Mouse (Mus musculus) retina, postnatal 1 day (tissue): ENCODE measurements around the gene Acad10.
A peak's percentile ranks its signal among the peaks of the same experiment; 100 is the strongest.

Experiments used
- DNase-seq: peaks from one replicate; pipeline ENCODE4 v3.0.0-alpha.2; 2012

The Acad10 gene

DNA sequence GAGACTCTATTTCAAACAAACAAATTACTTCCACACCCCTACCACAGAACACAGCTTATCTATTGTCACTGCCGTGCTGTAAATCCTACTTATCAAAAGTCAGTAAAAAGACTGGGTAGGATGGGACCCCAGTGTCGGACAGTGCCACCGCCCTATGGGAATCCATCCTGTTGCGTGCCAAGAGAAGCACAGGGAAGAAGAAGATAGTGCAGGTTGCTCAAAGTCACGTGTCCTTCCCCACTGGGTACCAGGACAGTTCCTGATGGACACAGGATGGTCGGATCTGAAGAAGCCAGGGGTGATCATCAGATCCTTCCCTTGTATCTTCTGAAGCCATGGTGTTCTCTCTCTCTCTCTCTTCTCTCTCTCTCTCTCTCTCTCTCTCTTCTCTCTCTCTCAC, 64.6 kb downstream of the Acad10 start:
- no peak for DNase-seq

DNA sequence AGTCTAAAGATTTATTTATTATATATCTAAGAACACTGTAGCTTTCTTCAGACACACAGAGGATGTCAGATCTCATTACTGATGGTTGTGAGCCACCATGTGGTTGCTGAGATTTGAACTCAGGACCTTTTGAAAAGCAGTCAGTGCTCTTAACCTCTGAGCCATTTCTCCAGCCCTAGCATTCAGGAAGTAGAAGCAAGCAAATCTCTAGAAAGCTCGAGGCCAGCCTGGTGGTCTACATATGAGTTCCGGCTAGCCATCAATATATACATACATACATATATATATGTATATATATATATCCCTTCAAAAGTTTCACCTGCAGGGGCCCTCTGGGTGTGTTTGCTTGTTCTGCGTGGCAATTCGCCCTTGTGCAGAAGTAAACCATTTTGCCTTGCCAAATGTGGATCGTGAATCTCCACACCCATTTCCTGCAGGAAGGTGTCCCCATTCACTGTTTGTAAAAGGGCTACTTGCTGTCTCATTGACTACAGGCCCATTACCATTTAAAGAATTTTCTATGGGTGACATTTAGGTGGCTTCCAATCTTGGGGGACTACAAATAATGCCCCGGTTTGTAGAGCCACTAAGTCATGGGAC, 65.5 kb downstream of the Acad10 start:
- DNase-seq: no peak

DNA sequence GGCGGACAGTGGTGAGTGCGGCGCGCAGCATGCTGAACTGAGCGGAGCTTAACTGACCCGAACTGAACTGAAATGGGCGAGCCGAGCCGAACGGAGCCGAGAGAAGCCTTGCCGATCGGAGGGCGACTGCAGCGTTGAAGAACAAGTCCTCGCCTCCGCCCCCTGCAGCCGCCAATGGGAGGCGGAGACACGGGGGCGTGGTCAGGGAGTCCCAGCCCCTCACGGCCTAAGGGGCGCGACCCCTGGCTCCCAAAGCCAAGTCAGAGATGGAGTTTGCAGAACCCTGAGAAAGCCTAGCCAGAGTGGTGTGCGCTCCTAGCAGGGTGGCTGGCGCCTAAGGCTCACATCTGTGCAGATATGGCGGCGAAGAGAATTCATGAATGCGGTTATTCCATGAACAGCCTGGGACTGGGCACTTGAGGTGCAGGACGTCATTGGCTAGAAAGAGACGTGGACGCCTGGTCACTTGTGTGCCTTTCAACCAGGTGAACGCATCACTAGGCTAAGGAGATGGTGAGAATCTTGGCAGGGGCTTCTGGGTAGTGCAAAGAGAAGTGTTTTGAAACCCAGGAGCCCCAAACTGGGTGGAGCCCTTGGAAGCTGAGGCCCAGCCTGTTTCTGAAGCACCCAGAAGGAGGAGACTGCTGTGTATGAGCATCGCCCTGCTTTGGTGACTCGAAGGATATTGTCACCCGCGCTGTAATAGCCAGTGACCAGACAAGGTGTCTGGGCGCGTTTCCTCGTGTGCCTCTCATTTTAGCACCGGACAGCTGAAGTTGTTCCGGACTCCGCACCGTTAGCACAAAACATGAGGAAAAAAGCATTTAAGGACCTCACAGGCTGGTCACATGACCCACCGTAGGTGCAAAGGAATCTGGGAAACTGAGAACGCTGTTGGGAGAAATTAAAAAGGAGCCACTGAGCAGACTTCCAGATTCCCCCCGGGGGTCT, 66.6 kb downstream of the Acad10 start, which contains the start of gene Aldh2:
Aldh2 (minus strand) TSS at position 374 of the 951 bp plus-strand sequence.
- DNase-seq: peak; percentile 89

DNA sequence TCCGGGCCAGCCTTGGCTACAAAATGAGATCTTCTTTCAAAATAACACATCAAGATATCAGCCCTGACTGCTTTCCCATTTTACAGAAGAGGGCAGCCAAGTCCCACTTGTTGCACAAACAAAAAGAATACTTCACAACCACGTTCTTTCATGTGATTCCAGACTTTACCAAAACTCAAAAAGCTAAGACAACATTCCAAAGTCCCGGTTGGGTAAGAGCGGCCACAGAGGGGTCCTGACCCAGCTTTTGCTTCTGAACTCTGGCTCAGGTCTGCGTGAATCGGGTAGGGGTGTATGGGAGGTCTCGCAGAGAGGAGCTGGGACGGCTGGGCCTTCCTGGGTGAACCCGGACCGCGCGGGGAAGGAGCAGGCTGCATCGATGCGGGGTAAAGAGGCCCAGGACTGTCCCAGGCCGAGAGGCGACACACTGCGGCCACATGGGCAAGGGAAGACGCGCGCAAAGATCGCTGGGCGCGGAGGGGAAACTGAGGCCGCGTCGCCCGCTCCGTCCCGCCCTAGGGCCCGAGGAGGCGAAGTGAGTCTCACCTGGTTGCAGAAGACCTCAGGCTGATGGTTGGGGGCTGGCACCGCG, 67.4 kb downstream of the Acad10 start:
- DNase-seq: peak; percentile 4

DNA sequence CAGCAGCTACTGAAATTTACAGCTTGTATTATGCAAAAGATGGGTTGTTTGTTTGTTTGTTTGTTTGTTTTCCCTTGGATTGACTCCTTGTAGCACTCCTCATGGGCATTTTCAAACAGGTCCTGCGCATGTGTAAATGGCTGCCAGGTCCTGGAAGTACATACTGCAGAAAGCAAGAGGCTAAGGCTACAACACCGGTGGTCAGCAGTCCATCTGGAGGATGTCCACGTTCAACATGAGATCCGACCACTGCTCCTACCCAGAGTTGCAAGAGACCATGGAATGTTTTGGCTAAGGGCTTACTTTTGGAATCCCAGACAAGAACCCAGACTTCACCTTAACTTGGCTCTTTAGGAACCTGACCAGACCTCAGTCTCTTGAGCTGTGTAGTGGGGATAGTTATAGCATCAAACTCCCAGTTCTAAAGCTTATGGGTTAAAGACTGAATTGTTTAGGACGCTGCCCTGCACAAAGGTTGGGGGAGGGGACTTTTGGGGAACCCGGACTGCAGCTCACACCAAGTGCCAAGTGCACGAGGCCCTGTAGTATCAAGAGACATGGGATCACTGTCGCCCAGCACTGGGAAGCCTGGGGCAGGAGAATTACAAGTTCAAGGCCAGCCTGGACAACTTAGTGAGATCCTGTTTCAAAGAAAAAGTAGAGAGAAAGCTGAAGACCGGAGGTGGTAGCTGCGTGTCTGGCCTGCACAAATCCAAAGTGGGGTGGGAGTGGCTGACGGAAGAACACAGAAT, 68.1 kb downstream of the Acad10 start:
- no peak for DNase-seq

DNA sequence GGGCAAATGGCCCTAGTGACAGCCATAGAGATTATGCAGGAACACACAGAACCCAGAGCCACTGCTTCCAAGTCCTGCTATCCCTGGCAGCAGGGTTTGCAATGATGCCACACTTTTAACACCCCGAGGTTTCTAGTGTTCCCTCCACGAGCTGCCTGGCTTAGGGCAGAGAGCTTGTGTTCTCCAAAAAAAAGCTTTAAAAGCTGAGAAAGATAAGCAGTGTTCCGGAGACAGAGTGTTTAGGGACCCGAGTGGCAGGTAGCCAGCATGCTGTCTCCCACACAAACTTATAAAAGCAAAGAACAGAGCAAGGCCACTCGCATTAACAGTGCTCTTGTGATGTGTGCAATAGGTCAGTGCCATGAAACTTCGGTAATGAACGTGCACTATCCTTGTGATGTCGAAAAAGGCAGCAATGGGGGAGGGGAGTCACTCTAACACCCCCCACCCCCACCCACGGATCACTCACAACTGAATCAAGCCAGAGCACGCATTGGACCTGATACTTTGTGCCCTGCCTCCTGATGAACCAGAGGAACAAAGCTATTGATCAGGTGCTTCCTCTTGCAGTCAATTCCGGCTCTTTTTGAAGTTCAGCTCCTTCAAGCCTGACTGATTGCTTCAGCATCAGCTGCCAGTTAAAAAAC, 68.8 kb downstream of the Acad10 start:
- DNase-seq: no peak

DNA sequence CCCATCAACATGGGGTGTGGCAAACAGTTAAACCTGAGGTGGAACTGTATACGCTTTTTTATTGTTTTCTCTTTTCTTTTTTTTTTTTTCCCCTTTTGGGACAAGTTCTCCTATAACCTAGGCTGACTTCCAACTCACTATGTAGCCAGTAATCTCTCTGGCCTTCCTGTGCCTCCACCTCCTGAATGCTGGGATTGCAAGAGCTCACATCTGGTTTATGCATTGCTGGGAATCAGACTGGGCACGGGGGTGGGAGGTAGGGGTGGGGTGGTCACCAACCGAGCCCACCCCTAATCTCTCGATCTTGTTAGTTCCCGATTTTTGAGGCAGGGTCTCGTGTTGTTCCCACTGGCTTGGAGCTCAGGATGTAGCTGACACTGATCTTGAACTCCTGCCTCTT, 70.4 kb downstream of the Acad10 start:
- DNase-seq: no peak

DNA sequence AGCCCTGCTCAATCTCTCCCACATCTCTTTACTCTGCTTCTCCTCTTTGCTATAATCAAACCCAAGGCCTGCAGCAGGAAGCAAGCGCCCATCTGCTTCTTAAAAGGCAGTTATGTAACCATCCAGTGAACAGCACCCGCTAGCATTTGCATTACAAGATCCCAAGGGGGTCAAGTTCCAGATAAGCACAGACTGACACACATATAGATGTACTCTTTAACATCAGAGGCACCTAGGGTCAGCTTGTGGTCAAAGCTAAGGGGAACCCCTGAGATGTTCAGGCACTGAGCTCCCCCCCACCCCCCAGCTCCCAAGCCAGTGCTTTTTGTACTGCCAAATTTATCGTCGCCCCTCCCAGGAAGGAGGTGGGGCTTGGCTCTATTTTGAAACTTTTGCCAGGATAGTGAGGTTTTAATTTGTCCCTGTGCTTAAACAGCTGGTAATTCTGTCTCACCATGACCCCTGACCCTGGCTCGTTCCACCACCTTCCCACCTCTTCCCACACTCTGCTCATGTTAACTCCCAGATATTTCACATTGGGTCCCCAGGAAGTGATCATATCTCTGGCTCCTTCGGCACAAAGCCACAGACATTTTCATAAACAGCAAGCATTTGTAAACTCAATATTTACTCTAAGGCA, 73.8 kb downstream of the Acad10 start:
- DNase-seq: no peak

DNA sequence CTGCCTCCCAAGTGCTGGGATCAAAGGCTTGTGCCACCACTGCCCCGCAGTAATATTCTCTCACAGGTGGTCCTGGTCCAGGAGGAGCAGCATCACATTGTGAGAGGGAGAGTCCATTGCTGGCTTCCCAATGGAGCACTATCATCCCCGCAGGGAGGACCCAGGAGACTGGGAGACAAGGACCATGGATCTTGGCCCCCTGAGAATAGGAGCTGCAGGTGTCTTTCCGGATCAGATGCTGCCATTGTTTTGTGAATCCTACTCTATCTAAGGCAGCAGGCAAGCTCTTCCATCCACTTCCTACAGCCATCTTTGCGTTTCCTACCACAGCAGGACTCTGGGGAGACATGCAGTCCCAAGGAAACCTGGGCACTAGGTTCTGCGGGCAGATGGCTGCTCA, 74.6 kb downstream of the Acad10 start:
- DNase-seq: no peak

DNA sequence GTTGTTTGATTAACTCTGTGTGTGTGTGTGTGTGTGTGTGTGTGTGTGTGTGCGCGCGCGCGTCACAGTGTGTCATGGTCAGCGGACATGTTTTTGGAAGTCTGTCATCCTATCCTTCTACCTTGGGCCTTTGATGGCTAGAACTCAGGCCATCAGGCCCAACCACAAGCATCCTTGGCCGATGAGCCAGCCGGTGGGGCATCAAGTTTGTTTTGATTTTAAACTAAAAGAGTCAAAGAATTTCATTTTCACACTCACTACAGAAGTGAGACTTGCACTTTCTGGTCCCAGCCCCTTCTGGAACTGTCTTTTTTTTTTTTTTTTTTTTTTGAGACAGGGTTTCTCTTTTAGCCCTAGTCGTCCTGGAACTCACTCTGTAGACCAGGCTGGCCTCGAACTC, 75.3 kb downstream of the Acad10 start:
- DNase-seq: no peak

DNA sequence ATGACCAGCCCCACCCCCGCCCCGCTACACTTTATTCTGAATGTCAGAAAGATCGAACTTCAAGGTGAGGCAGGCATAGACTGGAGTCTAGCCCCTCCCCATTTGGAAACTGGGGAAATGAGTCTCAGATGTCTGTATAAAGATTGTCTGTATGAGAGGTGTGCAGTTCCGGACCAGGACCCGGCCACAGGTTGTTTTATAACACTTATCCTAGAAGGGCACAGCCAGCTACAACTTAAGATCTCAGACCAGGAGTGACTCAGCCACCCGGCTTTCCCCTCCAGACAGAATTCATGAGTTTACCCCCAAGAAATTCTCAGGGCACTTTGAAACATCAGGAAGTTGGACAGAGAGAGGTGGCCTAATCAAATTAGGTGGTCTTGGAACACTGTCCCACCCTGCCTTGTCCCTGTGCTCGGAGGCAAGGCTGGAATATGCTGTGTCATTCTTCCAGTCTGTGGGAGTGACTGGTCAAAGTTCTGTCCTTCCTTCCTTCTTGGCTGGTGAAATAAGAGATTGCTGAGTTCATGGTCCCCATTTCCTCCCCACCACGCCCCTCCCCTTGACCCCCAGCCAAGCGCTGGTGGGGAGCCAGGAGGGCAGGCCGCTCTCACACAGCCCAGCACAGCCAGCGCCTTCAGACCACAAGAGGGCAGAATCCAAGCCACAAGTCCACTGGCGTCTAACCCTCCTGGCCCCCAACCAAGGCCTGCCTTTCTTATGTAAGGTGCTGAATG, 76.4 kb downstream of the Acad10 start:
- peak; percentile 31 for DNase-seq

DNA sequence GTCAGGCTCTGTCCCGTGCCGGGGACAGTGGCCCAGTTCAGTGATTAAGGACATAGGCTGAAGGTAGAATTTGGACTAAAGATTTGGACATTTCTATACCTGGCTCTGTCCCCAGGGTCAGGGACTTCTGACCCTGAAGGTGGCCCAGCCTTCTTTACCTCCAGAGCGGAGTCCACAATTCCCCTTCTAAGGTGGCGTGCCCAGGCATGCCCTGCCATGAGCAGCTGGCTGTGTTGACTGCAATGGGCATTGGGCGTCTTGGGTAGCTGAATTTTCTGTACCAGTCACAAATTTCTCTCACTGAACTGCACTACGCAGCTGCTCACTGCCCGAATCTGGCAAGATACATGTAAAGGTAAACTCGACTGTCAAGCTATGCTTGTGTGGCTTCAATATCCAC, 78.4 kb downstream of the Acad10 start:
- no peak for DNase-seq

DNA sequence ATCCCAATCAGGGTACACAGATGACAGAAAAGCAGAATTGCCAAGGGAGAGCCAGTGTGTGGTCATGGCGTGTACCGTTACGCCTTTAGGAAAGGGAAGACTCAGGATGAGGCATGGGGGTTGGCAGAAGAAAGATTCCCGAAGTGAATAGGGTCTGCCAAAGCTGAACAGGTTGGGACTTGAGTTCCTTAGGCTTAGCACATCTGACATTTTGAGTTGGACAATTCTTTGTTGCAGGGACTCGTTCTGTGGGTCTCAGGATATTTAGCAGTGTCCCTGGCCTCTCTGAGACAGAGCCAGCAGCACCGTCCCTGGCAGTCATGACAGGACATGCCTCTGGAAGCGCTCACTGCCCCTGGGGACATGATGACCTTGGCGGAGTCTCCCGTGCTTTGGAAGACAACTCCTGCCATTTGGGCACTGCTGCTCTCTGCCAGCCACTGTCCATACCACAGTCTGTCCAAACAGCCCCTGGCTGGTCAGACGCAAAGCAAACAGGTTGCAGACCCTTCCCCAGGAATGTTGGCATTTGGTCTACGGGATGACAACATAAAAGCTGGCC, 83.3 kb downstream of the Acad10 start:
- DNase-seq: no peak

DNA sequence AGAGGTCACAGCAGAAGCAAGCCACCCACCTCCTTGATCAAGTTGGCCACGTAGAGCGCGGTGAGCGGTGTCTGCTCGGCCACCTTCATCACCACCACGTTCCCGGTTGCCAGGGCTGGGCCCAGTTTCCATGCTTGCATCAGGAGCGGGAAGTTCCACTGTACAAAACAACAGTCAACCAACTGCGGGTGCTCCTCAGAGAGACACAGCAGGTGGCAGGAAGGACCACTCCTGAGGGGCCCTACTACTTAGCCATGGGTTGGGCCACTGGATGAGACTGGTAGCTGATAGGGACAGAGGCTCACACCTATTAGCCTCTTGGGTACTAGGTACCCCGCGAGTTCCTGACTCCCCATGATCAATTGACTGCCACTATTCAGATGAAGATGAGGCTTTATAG, 84.4 kb downstream of the Acad10 start:
- no peak for DNase-seq

DNA sequence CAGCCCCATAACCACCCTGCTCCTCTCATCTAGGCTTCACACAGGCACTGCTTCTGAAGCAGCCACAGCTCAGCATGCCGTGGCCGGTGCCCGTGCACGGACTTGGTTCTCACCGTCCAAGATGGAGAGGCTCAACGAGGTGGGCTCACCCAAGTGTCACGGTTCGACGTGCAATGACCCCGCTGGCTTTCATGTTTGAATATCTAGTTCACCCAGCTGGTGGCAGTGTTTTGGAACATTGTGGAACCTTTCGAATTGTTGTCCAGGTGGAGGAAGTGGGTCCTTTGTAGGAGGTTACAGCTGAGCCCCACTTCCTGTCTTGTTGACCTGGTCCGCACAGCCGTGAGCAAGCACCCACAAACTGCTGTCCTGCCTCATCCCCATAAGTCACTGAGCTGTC, 86.2 kb downstream of the Acad10 start:
- no peak for DNase-seq
